Mouse (Mus musculus): Measurements from ENCODE around the gene Kirrel2.

Gene Kirrel2

DNA sequence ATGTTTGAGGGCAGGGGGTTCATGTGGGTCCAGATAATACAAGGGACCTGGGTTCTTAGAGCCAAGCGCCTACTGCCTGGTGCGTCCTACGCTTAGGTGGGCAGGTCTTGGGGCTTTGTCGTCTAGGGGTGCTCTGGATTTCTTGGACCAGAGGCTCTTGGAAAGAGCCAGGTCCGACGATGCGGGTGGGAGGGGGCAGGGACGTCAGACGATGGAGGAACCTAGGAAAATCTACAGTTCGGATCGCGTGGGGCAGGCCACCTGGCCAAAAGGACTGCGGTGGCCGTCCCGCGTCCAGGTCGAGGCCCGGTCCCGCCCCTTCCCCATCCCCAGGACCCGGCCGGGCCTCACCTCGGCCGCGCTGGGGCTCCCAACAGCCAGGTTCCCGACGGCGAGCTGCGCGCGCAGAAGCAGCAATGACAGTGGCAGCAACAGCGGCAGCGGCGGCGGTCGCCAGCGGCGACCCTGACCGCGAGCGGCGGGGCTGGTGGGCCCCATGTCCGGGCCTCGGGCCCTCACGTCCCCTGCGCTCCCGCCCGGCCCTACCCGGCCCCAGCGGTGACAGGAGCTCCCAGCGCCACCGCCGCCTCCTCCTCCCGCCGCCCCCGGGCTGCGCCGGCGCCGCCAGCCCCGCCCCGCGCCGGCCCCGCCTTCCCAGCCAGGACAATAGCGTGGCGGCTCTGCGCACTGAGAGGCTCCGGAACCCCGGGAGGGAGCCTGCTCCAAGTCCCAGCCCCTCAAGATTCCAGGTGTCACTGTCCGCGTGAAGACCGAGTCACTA is 12.3 kb downstream of the Kirrel2 start, which contains the start of gene Aplp1:
Gene Aplp1, minus strand, starts transcription at position 565 of the 781 bp plus-strand sequence.
- DNase-seq = peak; percentile 79

DNA sequence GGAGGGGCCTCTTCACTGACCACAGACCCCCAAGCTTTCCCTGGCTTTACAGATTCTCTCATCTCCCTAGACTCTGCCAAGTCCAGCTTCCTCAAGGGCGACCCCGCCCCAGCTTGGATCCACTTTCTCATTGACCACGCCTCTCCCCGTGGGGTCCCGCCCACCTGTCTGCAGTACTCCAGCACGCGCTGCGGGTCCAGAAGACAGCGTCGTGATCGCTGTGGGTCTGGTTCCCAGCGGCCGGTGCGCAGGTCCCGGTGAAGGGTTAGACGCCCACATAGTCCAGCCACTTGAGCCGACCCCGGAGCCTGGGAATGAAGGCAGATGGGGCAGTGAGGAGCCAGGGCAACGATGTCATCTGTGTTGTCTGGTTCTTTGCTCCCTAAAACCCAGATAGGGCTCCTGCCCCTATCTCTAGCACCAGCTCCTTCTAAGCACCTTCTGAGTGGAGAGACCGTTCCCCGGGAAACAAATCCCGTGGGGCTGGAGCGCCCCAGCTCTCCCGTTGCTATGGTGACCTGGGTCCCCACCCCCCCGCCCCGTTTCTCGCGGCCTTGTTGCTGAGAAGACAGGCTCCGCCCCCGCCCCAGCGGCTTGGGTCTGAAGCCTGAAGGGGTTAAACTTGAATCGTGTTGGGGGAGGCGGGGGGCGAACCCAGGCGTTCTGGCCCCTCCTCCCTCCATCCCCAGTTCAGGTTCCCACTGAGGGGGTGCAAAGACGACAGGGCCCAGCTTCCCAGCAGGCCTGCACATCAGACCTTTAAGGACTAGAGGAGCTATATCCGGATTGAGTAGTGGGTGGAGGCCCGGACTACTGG is 13.1 kb downstream of the Kirrel2 start:
- DNase-seq = peak; percentile 83

DNA sequence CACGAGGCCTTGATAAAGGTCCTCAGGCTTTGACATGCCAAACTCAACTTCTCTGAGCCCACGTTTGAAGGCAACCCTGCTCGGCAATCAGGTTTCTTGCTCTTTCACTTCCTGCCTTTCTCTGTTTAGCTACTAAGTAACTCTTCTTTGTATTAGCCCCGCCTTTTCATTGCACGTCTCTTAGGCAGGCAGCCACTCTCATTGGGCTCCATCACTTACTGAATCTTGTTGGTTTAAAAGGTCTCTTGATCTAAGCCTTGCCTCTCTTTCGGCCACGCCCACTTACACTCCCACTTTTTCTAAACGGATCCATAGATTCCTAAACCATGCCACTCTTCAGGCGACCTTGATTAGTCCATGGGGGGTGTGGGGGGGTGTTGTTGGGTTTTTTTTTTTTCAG is 13.8 kb downstream of the Kirrel2 start:
- DNase-seq = peak; percentile 35

DNA sequence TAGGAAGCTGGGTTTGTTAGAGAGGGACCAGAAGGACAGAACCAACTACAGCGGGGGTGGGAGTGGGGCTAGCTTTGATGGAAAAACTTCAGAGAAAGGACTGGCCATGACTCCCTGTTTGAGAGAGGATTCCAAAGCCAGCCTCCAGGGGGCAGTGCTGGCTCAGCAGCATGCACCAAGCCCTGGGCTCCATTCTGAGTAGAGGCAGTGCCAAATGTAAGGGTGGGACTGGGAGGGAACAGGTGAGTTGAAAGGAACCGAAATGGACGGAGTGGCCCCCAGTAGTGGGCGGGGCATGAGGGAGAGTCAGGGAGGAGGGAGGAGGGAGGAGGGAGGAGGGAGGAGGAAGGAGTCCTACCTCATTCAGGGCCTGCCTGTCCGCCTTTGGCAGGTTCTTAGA is 16.8 kb downstream of the Kirrel2 start:
- DNase-seq = peak; percentile 72

DNA sequence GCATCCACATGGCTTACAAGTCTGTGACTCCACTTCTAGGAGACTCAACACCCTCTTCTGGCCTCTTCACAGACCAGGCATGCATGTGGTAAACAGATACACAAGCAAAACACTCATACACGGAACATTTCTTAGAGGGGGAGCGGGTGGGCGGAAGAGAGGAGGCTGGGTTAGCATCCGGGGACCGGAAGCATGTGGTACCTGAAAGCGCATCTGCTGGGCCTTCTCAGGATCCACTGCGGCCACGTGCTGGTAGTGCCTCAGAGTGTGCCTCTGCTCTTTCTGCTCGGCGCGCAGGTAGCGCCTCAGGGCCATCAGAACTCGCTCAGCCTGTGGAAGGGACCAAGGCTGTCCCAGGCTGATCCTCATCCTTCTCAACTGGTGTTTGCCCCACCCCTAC is 17.8 kb downstream of the Kirrel2 start:
- no peak for DNase-seq

DNA sequence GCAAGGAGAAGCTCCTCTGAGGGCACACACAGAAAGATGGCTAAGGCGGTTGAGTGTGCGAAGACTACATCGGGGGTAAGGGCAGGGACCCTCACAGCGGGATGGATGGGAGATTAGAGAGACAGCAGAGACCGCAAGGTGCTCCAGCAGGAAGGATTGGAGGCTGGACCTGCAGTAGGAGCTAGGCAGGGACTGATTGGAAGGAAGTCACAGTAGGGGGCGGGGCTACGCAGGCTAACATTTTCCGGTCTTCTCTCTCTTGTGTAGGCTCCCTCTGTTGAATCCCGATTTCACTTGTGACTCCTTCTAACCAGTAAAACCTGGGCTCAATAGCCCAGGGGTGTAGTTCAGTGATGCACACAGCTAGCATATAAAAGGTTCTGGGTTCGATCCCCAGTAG is 20.6 kb downstream of the Kirrel2 start:
- no peak for DNase-seq

DNA sequence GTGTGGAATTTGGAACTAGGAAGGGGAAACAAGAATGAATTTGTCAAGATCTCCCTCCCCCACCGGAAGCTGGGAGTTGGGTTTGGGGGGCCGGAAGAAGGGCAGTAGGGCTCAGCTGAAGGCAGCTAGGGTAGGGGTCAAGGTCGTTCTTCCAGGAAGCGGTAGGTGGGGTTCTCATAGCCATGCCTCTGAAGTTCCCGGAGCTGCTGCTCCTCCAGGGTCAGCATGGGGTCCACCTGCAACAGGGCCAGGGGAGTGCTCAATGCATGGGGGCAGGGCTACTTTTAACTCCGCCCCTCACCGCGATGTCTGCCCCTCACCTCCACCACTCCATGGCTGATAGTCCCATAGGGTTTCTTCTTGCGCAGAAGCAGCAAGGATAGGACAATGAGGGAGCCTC is 22.3 kb downstream of the Kirrel2 start:
- no peak for DNase-seq

DNA sequence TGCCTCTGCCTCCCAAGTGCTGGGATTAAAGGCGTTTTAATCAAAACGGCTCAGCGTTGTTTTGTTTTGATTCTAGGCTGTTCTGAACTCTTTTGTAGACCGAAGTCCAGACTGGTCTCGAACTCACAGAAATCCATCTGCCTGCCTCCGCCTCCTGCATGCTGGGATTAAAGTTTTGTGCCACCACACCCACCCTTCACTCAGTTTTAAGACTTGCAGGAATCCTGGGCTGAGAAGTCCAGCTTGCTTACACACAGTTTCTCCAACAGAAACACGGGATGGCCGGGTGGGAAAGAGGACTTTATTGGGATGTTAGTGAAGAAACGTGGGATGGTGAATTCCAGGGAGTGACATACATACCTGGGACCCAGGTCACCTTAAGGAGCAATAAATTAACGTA is 22.8 kb downstream of the Kirrel2 start:
- no peak for DNase-seq

DNA sequence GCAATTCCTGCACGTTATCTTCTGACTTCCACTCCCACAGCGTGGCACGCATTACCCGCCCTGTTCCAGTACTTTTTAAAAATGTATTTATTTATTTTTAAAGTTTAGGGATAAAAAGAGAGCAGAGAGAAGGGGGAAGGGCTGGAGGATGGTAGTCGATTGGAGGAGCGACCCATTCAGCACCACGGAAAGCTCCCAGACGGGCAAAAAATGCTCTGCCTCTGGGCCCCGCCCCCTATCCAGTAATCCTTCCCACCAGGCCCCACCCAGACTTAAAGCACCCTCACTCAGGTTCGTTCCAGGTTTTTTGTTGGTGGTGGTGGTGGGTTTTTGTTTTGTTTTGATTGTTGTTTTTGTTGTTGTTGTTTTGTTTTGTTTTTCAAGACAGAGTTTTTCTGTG is 23.3 kb downstream of the Kirrel2 start:
- DNase-seq = peak; percentile 51

DNA sequence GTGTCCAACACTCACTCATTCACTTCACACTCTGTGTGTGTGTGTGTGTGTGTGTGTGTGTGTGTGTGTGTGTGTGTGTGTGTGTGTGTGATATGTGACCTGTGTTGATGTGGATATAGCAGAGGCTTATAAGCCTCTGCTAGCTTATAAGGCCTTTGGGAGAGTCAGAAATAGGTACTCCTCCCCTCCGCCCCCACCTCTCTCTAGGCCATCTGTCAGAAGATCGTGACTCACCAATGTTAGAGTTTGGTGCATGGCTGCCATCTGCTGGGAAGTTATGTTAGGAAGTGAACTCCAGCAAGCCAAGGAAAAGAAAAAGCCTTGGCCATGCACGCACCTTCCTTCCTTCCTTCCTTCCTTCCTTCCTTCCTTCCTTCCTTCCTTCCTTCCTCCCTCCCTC is 25.7 kb downstream of the Kirrel2 start:
- DNase-seq = peak; percentile 88

DNA sequence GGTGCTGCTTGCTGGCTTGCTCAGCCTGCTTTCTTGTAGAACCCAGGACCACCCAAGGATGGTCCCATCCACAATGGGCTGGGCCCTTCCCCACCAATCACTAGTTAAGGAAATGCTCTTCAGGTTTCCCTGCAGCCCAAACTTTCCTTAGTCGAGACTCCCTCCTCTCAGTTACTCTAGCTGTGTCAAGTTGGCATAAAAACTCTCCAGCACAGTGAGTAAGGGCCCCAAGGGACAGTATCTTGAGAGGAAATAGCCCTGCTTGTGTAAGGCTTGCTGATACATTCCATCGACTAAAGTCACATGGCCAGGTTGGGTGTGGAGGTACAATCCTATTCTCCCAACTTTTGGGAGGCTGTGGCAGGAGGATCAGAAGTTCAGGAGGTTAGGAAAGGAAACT is 27.3 kb downstream of the Kirrel2 start:
- no peak for DNase-seq

DNA sequence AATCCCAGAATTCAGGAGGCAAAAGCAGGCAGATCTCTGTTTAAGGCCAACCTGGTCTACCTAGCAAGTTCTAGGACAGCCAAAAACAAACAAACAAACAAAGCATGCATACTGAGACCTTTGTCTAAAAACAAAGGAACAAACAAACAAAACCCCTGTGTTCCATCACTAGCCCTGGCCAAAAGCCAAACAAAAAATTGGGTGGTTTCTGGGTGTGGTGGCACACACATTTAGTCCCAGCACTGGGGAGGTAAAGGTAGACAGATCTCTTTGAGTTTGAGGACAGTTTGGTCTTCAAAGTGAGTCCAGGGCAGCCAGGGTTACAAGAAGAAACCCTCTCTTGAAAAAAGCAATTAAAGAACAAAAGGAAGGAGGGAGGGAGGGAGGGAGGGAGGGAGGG is 28.2 kb downstream of the Kirrel2 start:
- DNase-seq = no peak

DNA sequence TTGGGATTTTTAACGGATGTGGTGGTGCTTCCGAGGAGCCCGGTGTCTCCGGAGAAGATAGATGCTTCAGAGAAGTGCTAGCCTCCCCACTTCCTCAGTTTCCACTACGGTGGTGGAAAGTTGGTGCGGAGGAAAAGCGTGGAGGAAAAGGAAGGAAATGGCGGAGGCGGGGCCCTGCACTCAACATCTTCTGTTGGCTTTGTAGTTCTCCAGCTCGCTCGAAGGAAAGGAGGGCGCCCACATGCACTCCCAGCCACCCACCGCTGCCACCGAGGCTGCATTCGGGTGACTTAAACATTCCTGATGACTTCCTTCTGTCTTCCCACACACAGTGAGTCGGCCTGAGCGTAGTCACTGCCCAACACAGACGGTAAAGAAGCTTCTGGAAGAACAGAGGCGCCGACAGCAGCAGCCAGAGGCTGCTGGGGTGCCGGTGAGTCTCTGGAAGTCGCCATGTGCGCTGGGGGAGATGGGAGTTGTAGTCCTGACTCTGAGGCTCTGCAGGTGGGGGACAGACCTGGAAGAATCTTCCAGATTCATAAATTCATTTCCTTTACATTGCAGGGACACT is 34.3 kb downstream of the Kirrel2 start:
- peak; percentile 18 for DNase-seq

DNA sequence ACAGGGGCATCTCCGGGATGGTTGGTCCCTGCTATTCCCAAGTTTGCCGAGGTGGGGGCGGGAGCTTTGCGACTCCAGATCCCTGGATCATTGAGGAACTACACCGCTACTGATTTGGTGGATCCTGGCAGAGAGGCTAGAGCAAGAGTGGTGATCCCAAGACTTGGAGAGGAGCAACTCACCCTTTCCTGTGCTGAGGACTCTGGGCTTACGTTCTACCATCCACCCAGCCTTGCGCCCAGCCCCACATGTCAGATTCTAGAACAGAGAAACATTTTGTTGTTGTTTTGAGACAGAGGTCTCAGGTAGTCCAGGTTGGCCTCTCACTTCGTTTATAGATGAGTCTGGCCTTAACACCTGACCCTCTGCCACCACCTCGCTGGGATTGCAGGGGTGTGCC is 34.9 kb downstream of the Kirrel2 start:
- DNase-seq = no peak

DNA sequence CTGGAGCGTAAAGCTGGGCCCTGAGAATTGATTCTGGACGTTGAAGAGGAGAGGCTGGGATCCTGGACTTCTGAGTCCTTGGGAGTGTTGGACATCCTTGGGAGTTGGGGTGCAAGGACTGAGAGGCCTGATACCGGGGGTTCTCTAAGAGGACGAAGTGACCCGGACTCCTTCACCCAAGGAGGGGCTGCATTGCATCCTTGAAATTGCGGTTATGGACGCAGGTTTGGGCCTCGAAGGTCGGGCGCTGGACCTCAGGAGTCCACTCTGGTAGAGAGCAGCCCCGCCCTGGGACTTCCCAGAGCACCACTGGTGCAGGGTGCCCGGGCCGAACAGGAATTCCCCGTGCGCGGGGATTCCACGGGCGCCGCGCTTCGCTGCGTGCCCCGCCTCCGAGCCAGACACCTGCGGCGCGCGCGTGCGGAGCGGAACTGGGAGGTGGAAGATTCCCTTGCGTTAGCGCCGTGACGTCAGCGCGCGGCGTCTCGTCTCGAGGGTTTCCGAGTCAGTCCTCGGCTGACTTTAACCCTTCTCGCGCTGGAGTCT is 35.5 kb downstream of the Kirrel2 start:
- DNase-seq = peak; percentile 92

DNA sequence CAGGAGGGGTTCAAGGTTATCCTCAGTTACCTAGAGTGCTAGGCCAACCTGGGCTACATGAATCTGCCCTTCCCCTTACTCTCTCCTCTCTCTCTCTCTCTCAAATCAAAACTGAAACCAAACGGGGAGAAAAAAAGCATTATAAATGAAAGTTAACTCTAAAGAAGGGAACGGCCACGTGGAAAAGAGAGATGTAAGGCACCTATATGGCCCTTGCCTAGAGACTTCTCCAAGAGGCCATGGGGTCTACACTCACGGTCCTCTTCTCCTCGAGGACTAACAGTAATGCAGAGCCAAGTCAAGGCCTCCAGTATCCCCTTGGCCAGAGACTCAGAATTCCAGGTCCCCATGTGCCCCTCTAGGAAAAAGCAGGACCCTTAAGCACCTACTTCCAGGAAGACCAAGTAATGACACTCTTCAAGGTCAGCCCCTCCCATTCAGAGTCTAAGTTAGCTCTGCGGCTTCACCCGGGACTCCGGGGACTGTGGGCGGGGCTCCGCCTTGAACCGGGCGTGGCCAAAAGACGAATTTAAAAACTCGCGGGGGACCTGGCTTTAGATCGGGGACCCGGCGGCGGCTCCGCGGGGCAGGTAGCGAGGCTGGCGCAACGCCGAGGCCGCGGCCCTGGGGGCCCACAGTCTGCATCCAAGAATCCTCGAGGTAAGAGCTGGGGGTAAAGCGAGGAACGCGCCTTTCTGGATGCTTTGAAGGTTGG is 36.2 kb downstream of the Kirrel2 start, which contains the start of gene Nfkbid:
Gene Nfkbid, plus strand, starts transcription at position 558 of the 715 bp plus-strand sequence.
- peak; percentile 55 for DNase-seq

DNA sequence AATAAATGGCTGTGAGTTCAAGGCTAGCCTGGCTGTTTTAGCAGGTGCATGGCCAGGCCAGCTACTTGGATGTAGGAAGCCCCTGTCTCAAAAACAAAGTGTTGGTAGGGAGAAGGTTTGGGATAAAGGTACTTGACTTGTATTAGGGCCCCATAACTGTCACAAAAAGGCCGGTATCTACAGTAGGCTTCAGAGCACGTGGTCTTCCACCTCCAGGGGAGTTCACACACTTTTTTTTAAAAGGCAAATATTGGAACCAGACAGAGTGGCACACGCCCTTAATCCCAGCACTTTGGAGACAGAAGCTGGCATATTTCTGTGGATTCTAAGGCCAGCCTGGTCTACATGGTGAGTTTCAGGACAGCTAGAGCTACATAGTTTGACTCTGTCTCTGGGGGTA is 36.8 kb downstream of the Kirrel2 start:
- no peak for DNase-seq

DNA sequence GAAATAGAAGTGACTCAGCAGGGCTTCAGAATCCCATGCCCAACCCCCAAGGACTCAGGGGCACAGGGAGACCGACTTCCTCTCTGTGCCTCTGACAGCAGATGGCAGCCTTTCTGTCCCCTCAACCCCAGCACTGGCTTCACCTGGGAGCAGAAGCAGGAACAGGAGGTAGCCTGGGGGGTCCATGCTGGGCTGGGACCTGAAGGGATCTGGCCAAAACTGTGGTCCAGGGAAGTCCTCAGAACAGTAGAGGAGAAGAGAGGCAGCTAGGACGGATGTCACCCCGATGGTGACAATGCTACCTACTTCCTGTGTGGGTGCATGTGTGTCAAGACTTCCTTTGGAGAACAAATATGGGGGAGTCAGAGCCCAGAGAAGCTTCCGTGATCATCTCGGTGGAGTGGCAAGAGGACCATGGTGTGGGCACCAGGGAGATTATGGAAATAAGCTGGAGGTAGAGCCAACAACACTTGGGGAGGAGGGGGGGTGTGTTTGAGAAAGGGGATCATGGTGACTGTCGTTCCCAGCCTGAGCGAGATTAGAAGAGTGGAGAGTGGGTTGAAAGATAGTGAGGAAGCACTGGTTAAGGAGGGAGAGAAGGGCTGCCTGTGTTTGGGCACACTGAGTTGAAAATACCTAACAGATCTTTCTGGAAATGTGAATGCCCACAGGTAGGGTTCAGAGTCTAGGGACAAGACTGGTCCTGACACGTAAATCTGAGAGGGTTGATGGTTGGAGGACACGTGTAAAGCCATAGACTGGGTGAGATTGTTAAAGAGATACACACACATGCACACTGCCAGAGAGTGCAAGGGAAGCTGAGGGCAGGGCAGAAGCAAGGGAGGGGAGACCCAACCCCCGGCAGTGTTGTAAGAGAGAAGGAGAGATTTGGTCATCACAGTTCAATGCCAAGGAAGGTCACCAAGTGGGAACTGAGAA is 37.7 kb downstream of the Kirrel2 start, which contains the start of gene Hcst:
Gene Hcst, minus strand, starts transcription at position 294 of the 939 bp plus-strand sequence.
- no peak for DNase-seq

DNA sequence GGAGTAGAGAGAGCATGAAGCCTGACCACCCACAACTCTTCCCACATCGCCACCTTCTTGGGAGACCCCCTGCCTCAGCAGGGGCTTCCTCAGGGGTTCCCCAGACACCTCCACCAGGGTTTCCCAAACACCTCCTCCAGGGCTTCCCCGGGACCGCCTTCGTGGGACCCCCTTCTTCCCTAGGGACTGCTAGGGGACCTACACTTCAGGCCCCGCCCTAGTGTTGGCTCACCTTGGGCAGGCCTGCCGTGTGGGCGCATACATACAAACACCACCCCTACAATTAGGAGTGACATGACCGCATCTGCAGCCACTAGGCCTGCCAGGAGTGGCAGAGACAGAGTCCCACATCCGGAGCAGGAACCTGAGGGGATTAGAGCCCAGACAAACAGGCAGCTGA is 39.6 kb downstream of the Kirrel2 start:
- DNase-seq = no peak

DNA sequence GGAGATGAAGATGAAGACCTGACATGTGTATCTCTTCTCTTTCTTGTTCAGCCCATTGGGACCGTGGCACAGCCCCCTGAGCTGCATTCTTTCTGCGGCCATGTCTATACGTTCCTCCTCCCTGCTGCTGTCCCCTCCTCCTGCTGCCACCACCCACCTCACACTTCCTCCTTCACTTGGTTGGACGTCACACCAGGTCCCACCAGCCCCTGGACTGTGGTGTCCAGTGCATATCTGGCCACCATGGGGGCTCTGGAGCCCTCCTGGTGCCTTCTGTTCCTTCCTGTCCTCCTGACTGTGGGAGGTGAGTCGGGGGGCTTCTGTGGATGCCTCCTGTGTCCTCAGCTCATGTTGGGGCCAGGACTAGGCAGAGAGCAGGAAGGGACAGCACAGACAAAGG is 43.9 kb downstream of the Kirrel2 start, which contains the start of gene Tyrobp:
Gene Tyrobp, plus strand, starts transcription at position 165 of the 400 bp plus-strand sequence.
- DNase-seq = no peak

DNA sequence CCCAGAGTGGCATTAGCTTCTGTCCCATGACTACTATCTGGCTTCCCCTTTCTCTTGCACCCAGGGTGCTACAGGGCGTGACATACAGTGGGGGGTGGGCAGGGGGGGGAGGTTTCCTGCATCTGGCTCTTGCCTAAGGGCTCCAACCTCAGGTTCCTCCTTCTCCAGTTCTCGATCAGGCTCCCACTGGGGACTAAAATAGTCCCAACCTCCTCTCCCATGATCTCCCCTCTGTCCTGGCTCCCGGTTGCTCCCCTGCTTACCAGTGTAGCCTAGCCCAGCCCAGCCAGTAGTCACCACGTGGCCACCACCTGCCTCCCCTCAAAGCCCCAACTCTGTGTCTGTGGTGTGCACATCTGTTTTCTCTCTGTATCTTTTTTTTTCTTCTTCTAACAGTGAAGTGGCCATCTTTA is 44.7 kb downstream of the Kirrel2 start:
- no peak for DNase-seq
